Mouse (Mus musculus): ENCODE results near the gene Cnn2.

GRCm38 (mm10) chr10:80044087-80044486 lies 55.7 kb downstream of the Cnn2 start:
- no peak for TF ChIP-seq CTCF (conservative IDR thresholded peaks at IDR 0.05; ENCODE audit: low read length)
- no peak for TF ChIP-seq POU5F1 (IDR thresholded peaks at IDR 0.05; ENCODE audit: borderline replicate concordance, low read length)

Data from E14TG2a.4 (cell line).